Mouse (Mus musculus) layer of hippocampus, postnatal 25 days (tissue): ENCODE results near the gene Nek3. TPM values are rescaled to one million over a fixed set of nuclear protein-coding genes. Genes with fewer than 3 reads are reported as not detected.

ENCODE experiments used
- DNase-seq, 2 experiments: peaks; one replicate each; pipeline ENCODE4 v3.0.0; 2022; ENCODE audit warnings: mixed read lengths in 2 of 2, low spot score in 1 of 2; ENCODE audit errors: extremely low spot score in 1 of 2
- total RNA-seq, 2 experiments: library from RNA; stranded (reverse); gene quantifications; 2 replicates each; pipeline ENCODE4 v1.2.3; 2021

Nek3 gene
- total RNA-seq: 1 to 10 TPM; 2.5 to 2.8 TPM

DNA sequence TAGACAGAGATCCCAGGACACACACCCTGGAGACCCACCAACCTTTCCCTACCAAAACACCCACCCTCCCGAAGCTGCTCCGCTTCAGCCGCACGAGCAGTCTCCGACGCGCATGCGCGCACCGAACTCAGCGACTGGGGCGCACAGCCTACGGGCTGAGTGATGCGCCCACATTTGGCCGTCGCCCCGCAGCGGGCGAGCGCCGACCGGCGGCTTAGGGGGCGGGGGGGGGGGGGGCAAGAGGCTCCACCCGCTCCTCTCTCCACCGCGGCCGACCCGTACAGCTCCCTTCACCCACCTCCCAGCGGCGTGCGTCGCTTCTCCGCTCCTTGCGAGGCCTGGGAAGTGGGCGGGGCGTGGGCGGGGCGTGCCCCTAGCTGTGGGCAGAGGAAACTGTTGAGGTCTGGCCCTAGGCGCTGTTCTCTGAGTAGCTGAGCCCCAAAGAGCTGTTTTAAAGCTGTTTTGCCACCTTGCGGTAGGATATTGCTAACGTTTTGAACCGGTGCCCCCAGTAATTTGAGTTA is at the start of gene Nek3:
Gene Nek3 (minus strand): TSS at position 356 of the 524 bp plus-strand sequence.
- peak; percentile 63 to 80 for DNase-seq

GRCm38 (mm10) chr8:22214826-22215225 is 48.6 kb upstream of the Nek3 start:
- DNase-seq: no peak

GRCm38 (mm10) chr8:22209012-22209411 is 42.8 kb upstream of the Nek3 start:
- no peak for DNase-seq

DNA sequence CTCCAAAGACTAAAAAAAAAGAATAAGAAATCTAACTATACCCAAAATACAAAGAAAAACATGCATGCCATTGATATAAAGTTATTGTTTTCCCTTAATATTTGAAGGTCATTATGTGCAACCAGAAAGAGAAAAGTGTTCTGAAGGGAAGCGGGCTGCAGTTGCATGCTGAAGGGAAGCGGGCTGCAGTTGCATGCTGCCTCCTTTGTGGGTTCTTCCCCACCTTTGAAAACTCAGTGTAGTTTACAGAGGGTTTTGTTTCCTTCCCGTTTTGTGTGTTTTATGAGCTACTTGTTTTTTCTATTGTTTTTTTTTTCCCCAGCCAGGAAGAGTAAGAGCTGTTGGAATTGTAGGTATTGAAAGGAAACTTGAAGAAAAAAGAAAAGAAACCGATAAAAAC is 41.3 kb upstream of the Nek3 start:
- DNase-seq: no peak

DNA sequence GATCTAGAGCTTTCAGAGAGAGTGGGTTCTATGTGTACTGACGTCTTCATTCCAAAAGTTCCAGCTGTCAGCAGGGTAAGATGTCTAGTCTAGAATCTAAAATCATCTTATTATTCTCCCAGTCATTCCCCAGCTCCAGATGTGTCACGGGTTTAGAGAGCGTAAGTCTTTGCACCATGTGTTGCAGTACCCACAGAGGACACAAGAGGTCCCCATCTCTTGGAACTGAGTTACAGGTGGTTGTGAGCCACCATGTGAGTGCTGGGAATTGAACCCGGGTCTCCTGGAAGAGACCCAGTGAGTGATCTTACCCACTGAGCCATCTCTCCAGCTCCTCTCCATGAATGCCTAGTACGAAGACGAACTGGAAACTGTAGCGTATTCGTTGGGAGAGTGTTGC is 33.2 kb upstream of the Nek3 start:
- no peak for DNase-seq

DNA sequence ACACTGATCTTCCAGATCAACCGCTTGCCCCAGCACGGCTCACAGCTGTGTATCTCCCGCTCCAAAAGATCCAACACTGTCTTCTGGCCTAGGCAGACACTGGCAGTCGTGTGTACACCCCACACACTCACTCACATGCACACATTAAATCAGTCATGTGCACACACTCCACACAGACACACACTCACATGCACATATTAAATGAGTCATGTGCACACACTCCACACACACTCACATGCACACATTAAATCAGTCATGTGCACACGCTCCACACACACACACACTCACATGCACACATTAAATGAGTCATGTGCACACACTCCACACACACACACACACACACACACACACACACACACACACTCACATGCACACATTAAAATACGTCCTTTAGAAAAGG is 31.7 kb upstream of the Nek3 start:
- no peak for DNase-seq

DNA sequence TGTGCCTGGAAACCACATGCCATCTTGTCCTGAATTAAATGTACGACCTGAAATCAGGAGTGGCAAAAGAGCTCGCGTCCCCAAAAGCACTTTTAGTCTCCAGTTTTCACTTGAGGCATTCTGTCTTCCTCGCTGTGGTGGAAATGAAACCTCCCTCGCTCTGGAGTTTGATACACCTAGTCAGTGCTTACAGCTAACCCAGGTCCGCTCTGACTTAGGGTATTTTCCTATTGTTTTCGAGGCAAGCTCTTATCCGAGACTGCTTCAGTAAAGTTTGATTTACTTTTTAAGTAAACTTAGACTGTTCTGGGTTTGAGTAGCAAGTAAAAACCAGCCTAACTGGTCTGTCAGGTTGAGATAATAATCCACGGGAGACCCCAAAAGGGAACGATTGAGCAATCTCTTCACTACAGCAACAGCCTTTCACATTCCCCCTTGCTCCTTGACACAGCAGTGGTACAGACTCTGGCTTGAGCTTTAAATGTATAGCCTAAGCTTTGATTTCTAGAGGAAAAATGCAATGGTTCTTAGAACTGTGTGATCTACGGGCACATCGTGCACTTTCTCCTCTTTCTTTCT is 27.3 kb upstream of the Nek3 start:
- DNase-seq: peak in 1 of 2 experiments; percentile 10

- peak; percentile 90 to 93 for DNase-seq
Observed at GRCm38 (mm10) chr8:22192660-22193431, 26.6 kb upstream of the Nek3 start, which contains the start of gene Vps36. TSS of gene Vps36 (plus strand) at chr8:22192809.

- peak; percentile 74 to 77 for DNase-seq
Observed at GRCm38 (mm10) chr8:22185431-22186397, 19.5 kb upstream of the Nek3 start, which contains the start of gene Ckap2. TSS of gene Ckap2 (minus strand) at chr8:22185819.

GRCm38 (mm10) chr8:22184884-22185283 is 18.6 kb upstream of the Nek3 start:
- DNase-seq: no peak

DNA sequence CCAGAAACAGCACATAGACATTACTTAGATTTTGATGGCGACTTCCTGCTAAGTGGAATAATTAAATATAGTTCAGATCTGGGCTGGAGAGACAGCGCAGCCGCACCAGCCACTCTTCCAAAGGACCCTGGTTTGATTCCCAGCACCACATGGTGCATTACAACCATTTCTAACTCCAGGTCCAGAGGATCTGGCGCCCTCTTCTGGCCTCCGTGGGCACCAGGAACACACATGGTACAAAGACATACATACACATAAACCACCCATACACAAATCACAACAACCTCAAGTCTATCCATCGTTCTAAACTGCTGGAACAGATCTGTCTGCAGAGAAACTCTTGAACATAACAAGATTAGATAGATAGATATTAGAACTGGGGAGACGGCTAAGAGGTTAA is 9.7 kb upstream of the Nek3 start:
- no peak for DNase-seq

GRCm38 (mm10) chr8:22169167-22169566 is 2.9 kb upstream of the Nek3 start:
- DNase-seq: no peak

GRCm38 (mm10) chr8:22165251-22166079 is 770 bp downstream of the Nek3 start:
- DNase-seq: no peak

GRCm38 (mm10) chr8:22164431-22164830 is 1.8 kb downstream of the Nek3 start:
- DNase-seq: no peak

GRCm38 (mm10) chr8:22162206-22162605 is 4.0 kb downstream of the Nek3 start:
- DNase-seq: no peak

DNA sequence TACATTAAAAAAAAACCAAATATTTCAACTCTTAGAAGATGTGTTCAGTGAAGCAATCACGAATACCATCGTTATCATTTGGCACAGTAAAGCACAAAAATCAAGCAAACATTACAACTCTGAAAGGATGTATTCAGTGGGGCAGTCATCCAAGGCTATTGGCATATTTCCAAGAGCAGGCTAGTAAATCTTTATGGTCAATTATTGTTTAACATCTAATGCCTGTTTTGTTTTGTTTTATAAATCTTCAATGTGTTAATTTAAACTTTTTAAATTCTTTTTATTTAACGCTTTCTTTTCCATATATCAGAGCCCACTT is 15.9 kb downstream of the Nek3 start:
- DNase-seq: no peak

GRCm38 (mm10) chr8:22149643-22150344 is 16.4 kb downstream of the Nek3 start:
- DNase-seq: no peak

- no peak for DNase-seq
Observed at GRCm38 (mm10) chr8:22148367-22148740, 17.9 kb downstream of the Nek3 start.

DNA sequence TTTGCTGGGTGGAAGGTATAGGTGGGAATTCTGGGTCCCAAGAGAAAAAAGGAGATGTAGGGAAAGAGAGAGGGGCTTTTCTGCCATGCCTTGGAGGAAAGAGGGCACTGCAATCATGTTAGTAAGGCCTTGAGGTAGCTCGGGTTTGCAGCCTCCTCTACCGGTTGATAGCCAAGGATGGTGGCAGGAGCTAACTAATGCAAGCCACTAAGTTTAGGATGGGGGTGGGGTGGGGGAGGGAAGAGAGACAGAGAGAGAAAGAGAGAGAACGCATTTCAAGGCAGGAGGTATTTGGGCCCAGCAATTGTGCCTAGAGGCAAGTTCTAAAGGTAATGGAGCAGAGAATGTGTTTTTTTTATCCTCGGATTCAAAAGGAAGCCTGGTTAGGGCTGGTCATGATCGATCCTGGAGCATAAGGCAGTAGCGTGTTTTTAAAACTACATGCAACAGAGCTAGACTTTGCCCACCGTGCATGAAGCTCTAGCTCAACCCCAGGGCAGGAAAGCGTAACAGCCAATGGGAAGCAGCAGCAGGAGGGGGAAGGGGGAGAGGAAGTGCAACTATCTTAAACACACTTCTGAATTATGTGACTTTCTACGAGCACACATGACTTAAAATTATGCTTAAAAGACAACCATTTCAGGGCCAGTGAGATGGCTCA is 18.4 kb downstream of the Nek3 start:
- no peak for DNase-seq
